Mouse (Mus musculus): ENCODE data around the gene Cdkal1. TPM values are rescaled to one million over a fixed set of nuclear protein-coding genes. Genes with fewer than 3 reads are reported as not detected.

Gene Cdkal1
- polyA plus RNA-seq, 1 experiment, result 5.1 TPM

GRCm38 (mm10) chr13:29550203-29550602 is 305.3 kb downstream of the Cdkal1 start:
- H3K79me3 ChIP-seq (ENCODE audit: low read depth), result no peaks in the 10 kb centered on the region
- no peaks in the 10 kb centered on the region for H3K79me2 ChIP-seq (ENCODE audit: control insufficient read depth, insufficient read depth)
- no peaks in the 10 kb centered on the region for H3K27me3 ChIP-seq (ENCODE audit: control insufficient read depth, insufficient read depth, insufficient read length)
- TF ChIP-seq MYOG (IDR thresholded peaks at IDR 0.05; ENCODE audit: control insufficient read depth, extremely low read depth, insufficient read length) (no peak), USF1 (IDR thresholded peaks at IDR 0.05; ENCODE audit: low read depth) (no peak), FOSL1 (IDR thresholded peaks at IDR 0.05; ENCODE audit: insufficient read depth, low read length, poor library complexity, severe bottlenecking) (no peak), MYOD1 (IDR thresholded peaks at IDR 0.05; ENCODE audit: control insufficient read depth, insufficient read length, low read depth) (no peak), CTCF (IDR thresholded peaks at IDR 0.05; ENCODE audit: control insufficient read depth, insufficient read depth, insufficient read length) (no peak), MAX (IDR thresholded peaks at IDR 0.05) (no peak), CEBPB (IDR thresholded peaks at IDR 0.05; ENCODE audit: low read depth) (no peak)
- H3K36me3 ChIP-seq (ENCODE audit: control insufficient read depth, insufficient read depth), result no peaks in the 10 kb centered on the region
- no peak overlapping the region for H3K4me3 ChIP-seq (ENCODE audit: insufficient read depth, poor library complexity, severe bottlenecking)
- H3ac ChIP-seq (ENCODE audit: control insufficient read depth, insufficient read length, low read depth), result no peak overlapping the region

- H3K79me2 ChIP-seq (ENCODE audit: control insufficient read depth, insufficient read depth), result no peaks in the 10 kb centered on the region
- no peak overlapping the region for H3K4me3 ChIP-seq (ENCODE audit: insufficient read depth, poor library complexity, severe bottlenecking)
- H3K36me3 ChIP-seq (ENCODE audit: control insufficient read depth, insufficient read depth), result no peaks in the 10 kb centered on the region
- TF ChIP-seq CTCF (IDR thresholded peaks at IDR 0.05; ENCODE audit: control insufficient read depth, insufficient read depth, insufficient read length) (no peak), MAX (IDR thresholded peaks at IDR 0.05) (no peak), MYOD1 (IDR thresholded peaks at IDR 0.05; ENCODE audit: control insufficient read depth, insufficient read length, low read depth) (no peak), FOSL1 (IDR thresholded peaks at IDR 0.05; ENCODE audit: insufficient read depth, low read length, poor library complexity, severe bottlenecking) (no peak), CEBPB (IDR thresholded peaks at IDR 0.05; ENCODE audit: low read depth) (no peak), USF1 (IDR thresholded peaks at IDR 0.05; ENCODE audit: low read depth) (no peak), MYOG (IDR thresholded peaks at IDR 0.05; ENCODE audit: control insufficient read depth, extremely low read depth, insufficient read length) (no peak)
- no peaks in the 10 kb centered on the region for H3K27me3 ChIP-seq (ENCODE audit: control insufficient read depth, insufficient read depth, insufficient read length)
- H3ac ChIP-seq (ENCODE audit: control insufficient read depth, insufficient read length, low read depth), result no peak overlapping the region
- no peaks in the 10 kb centered on the region for H3K79me3 ChIP-seq (ENCODE audit: low read depth)
These were observed 305.7 kb downstream of the Cdkal1 start for GRCm38 (mm10) chr13:29549761-29550160.

- H3K4me3 ChIP-seq (ENCODE audit: insufficient read depth, poor library complexity, severe bottlenecking), result no peak overlapping the region
- H3K79me3 ChIP-seq (ENCODE audit: low read depth), result no peaks in the 10 kb centered on the region
- TF ChIP-seq MYOD1 (IDR thresholded peaks at IDR 0.05; ENCODE audit: control insufficient read depth, insufficient read length, low read depth) (no peak), CTCF (IDR thresholded peaks at IDR 0.05; ENCODE audit: control insufficient read depth, insufficient read depth, insufficient read length) (no peak), USF1 (IDR thresholded peaks at IDR 0.05; ENCODE audit: low read depth) (no peak), FOSL1 (IDR thresholded peaks at IDR 0.05; ENCODE audit: insufficient read depth, low read length, poor library complexity, severe bottlenecking) (no peak), CEBPB (IDR thresholded peaks at IDR 0.05; ENCODE audit: low read depth) (no peak), MYOG (IDR thresholded peaks at IDR 0.05; ENCODE audit: control insufficient read depth, extremely low read depth, insufficient read length) (no peak), MAX (IDR thresholded peaks at IDR 0.05) (no peak)
- no peaks in the 10 kb centered on the region for H3K27me3 ChIP-seq (ENCODE audit: control insufficient read depth, insufficient read depth, insufficient read length)
- H3K79me2 ChIP-seq (ENCODE audit: control insufficient read depth, insufficient read depth), result no peaks in the 10 kb centered on the region
- no peak overlapping the region for H3ac ChIP-seq (ENCODE audit: control insufficient read depth, insufficient read length, low read depth)
- H3K36me3 ChIP-seq (ENCODE audit: control insufficient read depth, insufficient read depth), result no peaks in the 10 kb centered on the region
These were observed 317.6 kb downstream of the Cdkal1 start for GRCm38 (mm10) chr13:29537906-29538305.

GRCm38 (mm10) chr13:29533586-29533985 is 321.9 kb downstream of the Cdkal1 start:
- no peaks in the 10 kb centered on the region for H3K27me3 ChIP-seq (ENCODE audit: control insufficient read depth, insufficient read depth, insufficient read length)
- no peak overlapping the region for H3K4me3 ChIP-seq (ENCODE audit: insufficient read depth, poor library complexity, severe bottlenecking)
- no peak for TF ChIP-seq USF1 (IDR thresholded peaks at IDR 0.05; ENCODE audit: low read depth)
- no peak for TF ChIP-seq MAX (IDR thresholded peaks at IDR 0.05)
- TF ChIP-seq FOSL1 (IDR thresholded peaks at IDR 0.05; ENCODE audit: insufficient read depth, low read length, poor library complexity, severe bottlenecking), result no peak
- TF ChIP-seq MYOG (IDR thresholded peaks at IDR 0.05; ENCODE audit: control insufficient read depth, extremely low read depth, insufficient read length), result no peak
- no peak for TF ChIP-seq CTCF (IDR thresholded peaks at IDR 0.05; ENCODE audit: control insufficient read depth, insufficient read depth, insufficient read length)
- TF ChIP-seq MYOD1 (IDR thresholded peaks at IDR 0.05; ENCODE audit: control insufficient read depth, insufficient read length, low read depth), result no peak
- no peak overlapping the region for H3ac ChIP-seq (ENCODE audit: control insufficient read depth, insufficient read length, low read depth)
- H3K36me3 ChIP-seq (ENCODE audit: control insufficient read depth, insufficient read depth), result no peaks in the 10 kb centered on the region
- no peaks in the 10 kb centered on the region for H3K79me3 ChIP-seq (ENCODE audit: low read depth)
- H3K79me2 ChIP-seq (ENCODE audit: control insufficient read depth, insufficient read depth), result no peaks in the 10 kb centered on the region

- no peaks in the 10 kb centered on the region for H3K79me3 ChIP-seq (ENCODE audit: low read depth)
- TF ChIP-seq FOSL1 (IDR thresholded peaks at IDR 0.05; ENCODE audit: insufficient read depth, low read length, poor library complexity, severe bottlenecking) (no peak), CEBPB (IDR thresholded peaks at IDR 0.05; ENCODE audit: low read depth) (no peak), MAX (IDR thresholded peaks at IDR 0.05) (no peak), MYOD1 (IDR thresholded peaks at IDR 0.05; ENCODE audit: control insufficient read depth, insufficient read length, low read depth) (no peak), MYOG (IDR thresholded peaks at IDR 0.05; ENCODE audit: control insufficient read depth, extremely low read depth, insufficient read length) (no peak), USF1 (IDR thresholded peaks at IDR 0.05; ENCODE audit: low read depth) (no peak), CTCF (IDR thresholded peaks at IDR 0.05; ENCODE audit: control insufficient read depth, insufficient read depth, insufficient read length) (no peak)
These were observed 327.1 kb downstream of the Cdkal1 start for GRCm38 (mm10) chr13:29528344-29528743.

GRCm38 (mm10) chr13:29521321-29521720 is 334.2 kb downstream of the Cdkal1 start:
- Histone ChIP-seq H3K27me3 (ENCODE audit: control insufficient read depth, insufficient read depth, insufficient read length) (no peaks in the 10 kb centered on the region), H3K79me2 (ENCODE audit: control insufficient read depth, insufficient read depth) (no peaks in the 10 kb centered on the region), H3K36me3 (ENCODE audit: control insufficient read depth, insufficient read depth) (no peaks in the 10 kb centered on the region), H3ac (ENCODE audit: control insufficient read depth, insufficient read length, low read depth) (no peak overlapping the region), H3K79me3 (ENCODE audit: low read depth) (no peaks in the 10 kb centered on the region), H3K4me3 (ENCODE audit: insufficient read depth, poor library complexity, severe bottlenecking) (no peak overlapping the region)
- TF ChIP-seq MAX (IDR thresholded peaks at IDR 0.05), result no peak
- no peak for TF ChIP-seq CEBPB (IDR thresholded peaks at IDR 0.05; ENCODE audit: low read depth)
- no peak for TF ChIP-seq USF1 (IDR thresholded peaks at IDR 0.05; ENCODE audit: low read depth)
- no peak for TF ChIP-seq MYOG (IDR thresholded peaks at IDR 0.05; ENCODE audit: control insufficient read depth, extremely low read depth, insufficient read length)
- TF ChIP-seq CTCF (IDR thresholded peaks at IDR 0.05; ENCODE audit: control insufficient read depth, insufficient read depth, insufficient read length), result no peak
- no peak for TF ChIP-seq MYOD1 (IDR thresholded peaks at IDR 0.05; ENCODE audit: control insufficient read depth, insufficient read length, low read depth)
- TF ChIP-seq FOSL1 (IDR thresholded peaks at IDR 0.05; ENCODE audit: insufficient read depth, low read length, poor library complexity, severe bottlenecking), result no peak

More at GRCm38 (mm10) chr13:29528344-29528743, 327.1 kb downstream of the Cdkal1 start:
- no peaks in the 10 kb centered on the region for H3K27me3 ChIP-seq (ENCODE audit: control insufficient read depth, insufficient read depth, insufficient read length)
- H3K36me3 ChIP-seq (ENCODE audit: control insufficient read depth, insufficient read depth), result no peaks in the 10 kb centered on the region
- H3K79me2 ChIP-seq (ENCODE audit: control insufficient read depth, insufficient read depth), result no peaks in the 10 kb centered on the region
- H3ac ChIP-seq (ENCODE audit: control insufficient read depth, insufficient read length, low read depth), result no peak overlapping the region
- no peak overlapping the region for H3K4me3 ChIP-seq (ENCODE audit: insufficient read depth, poor library complexity, severe bottlenecking)
